Mouse (Mus musculus) small intestine, adult 2 months (tissue): ENCODE results near the gene Nckap5.

ENCODE experiments used
- CTCF ChIP-seq: fragments of 200-500 bp; IDR thresholded peaks from 2 replicates; pipeline ENCODE4 v1.5.1; 2012; ENCODE audit warnings: low read depth, mild to moderate bottlenecking, control low read depth, inconsistent platforms, low read length, moderate library complexity, mixed read lengths; ENCODE audit not compliant: insufficient replicate concordance, insufficient read length; ENCODE audit errors: extremely low read depth
- POLR2A ChIP-seq: fragments of 200-500 bp; IDR thresholded peaks from 2 replicates; pipeline ENCODE4 v1.6.1; 2012; ENCODE audit warnings: low read depth, mild to moderate bottlenecking, control low read depth, inconsistent platforms, low read length, moderate library complexity

DNA sequence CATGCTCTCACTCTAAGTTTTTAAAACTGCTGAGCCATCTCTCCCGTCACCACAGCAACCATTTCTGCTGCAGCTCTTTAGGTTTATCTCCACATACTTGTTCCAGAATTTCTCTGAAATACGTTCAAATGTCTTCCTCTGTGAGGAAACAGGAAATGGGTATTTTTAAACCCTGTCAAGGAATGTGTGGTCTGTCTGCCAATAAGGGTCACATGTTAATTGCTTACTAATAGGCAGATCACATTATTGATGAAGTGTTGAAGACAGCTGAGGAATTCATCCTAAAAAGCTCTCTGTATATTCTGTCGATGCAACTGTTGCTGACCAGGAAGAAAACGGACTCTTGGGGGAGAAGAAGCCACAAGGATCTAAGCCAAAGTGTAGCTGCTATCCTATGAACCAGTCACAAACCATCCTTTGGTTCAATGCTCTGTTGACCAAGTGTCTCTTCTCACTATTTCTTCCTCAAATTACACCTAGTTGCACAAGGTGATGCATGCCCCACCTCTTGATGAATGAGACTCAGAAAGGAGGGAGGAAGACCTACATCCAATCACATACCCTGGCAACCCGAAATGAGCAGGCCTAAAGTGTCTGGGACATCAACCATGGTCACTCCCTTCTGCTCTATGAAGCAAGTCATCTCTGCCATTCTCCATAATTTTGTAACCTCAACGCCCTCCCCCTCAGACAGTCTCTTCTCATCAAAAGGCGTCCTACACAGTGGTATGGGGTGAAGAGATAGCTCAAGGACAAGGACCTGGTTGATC is 349.0 kb downstream of the Nckap5 start:
- TF ChIP-seq CTCF: no peak
- no peak for TF ChIP-seq POLR2A
